Mouse (Mus musculus) granulocyte monocyte progenitor cell, adult 5-6 weeks (primary cell): Measurements from ENCODE around the gene Pitpnc1. TPM values are rescaled to one million over a fixed set of nuclear protein-coding genes. Genes with fewer than 3 reads are reported as not detected.
A peak's percentile ranks its signal among the peaks of the same experiment; 100 is the strongest.

Experiments used
- ATAC-seq: replicated peaks from 2 replicates; pipeline ENCODE4 v1.8.0; 2016; ENCODE audit warnings: mild to moderate bottlenecking, moderate TSS enrichment, inconsistent platforms; ENCODE audit not compliant: poor library complexity, severe bottlenecking
- total RNA-seq, 2 experiments: library from RNA; stranded (forward) in 1 of 2; stranded (reverse) in 1 of 2; fragments of 200-712, 200-1000 nt in 1 of 2; fragments of >200 nt in 1 of 2; fragmentation: Nextera tagmentation in 1 of 2; gene quantifications; 2 replicates each; pipeline ENCODE4 v1.2.3; 2014 to 2017

The Pitpnc1 gene
- total RNA-seq, 2 experiments from 2014 or later: 11.7 to 28.0 TPM

DNA sequence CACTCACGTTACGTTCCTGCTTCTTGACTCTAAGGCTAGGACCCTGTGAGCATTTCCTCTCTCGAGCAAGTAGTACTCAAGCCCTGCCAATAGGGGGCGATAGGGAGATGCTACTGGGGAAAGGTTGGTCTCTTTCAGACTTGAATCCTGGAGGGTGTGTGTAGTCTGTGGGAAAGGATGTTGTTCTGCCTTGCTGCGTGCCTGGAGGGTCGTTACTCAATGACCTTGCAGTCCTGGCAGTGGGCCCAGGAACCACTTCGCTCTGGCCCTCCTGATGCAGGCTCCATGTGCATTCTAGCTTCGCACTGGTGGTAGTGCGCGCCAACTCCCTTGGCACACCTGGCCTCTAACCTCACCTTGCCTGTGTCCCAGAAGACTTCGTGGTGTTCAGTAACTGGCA, 215.3 kb downstream of the Pitpnc1 start:
- ATAC-seq: peak; percentile 37; the same call in 1 of the 2 replicates

DNA sequence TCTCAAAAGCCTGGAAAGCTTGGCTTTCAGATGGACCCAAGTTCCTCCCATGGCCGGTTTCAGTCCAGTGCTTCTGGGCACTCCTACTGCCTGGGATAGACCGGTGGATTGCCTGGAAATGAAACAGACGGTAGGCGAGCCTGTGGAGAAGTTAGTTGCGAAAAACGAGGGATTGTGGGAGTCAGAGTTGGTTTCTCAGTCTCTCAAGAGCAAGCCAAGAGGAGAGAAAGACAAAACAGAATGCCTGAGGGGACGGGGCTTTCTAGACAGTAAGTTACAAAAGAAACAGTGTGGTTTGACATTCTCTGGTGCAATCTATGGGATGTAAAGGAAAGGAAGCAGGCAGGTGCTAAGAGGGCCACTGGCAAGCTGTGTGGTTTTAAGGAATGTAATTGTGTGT, 216.3 kb downstream of the Pitpnc1 start:
- no peak for ATAC-seq

DNA sequence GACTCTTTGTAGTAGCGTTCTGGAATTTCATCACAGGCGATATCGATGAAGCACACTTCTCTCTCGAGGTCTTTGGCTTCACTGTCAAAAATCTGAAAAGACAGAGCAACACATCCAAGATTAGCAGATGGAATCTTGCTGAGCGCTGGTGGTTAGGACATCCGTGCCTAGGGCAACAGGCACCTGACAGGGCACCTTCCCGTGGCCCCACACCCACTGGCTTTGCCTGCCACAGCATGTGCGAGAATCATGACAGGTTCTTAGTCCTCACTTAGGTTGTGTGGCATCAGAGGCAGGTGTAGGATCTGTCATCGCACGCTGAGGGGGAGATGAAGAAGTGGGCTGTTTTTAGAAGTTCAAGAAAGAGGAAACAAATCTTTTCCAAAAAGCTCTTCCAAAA, 218.5 kb downstream of the Pitpnc1 start:
- ATAC-seq: no peak

DNA sequence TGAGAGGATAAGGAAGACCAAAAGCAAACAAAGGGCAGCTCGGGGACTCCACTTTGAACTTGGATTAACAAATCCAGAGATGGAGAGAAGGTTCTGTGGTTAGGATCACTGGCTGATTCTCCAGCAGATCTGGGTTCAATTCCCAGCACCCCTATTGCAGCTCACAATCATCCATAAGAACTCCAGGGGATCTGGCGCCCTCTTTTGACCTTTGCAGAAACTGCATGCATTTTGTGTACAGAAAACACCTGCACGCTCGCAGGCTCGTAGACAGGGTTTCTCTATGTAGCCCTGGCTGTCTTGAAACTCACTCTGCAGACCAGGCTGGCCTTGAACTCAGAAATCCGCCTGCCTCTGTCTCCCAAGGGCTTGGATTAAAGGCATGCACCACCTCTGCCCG, 219.0 kb downstream of the Pitpnc1 start:
- no peak for ATAC-seq

DNA sequence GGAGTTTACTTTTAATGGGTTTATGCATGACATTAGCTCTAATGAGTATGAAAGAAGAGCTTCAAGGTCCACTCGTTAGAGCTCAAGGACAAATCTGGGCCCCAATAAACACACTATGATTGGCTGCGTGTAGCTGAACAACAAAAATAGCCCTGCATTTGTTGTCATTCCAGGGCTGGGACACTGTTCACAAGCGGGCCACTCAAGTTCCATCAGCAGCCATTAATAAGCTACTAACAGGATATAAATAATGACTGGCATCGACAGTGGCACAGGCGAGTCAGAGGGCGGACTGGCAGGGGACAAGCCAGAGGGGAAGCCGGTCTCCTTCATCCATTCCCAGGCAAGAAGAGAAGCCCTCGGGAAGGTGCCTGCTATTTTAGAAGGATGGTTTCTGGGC, 219.6 kb downstream of the Pitpnc1 start:
- no peak for ATAC-seq

DNA sequence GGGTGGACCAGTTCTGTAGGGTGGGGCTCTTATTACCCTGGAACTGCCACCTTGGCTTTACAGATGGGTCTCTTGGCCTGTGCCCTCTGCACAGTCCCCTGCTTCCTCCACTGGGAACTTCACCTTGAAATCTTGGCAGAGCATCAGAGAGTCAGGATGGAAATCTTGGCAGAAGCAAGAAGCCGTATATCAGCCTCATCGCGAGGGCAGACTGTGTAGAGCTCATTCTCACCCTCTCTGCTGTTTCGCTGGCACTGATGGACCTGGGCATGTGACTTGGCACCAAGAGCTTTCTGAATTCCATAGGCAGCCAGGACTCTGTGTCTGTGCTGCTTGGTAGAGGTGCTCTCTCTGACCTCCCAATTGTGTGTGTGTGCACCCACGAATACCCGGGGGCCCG, 221.7 kb downstream of the Pitpnc1 start:
- no peak for ATAC-seq

DNA sequence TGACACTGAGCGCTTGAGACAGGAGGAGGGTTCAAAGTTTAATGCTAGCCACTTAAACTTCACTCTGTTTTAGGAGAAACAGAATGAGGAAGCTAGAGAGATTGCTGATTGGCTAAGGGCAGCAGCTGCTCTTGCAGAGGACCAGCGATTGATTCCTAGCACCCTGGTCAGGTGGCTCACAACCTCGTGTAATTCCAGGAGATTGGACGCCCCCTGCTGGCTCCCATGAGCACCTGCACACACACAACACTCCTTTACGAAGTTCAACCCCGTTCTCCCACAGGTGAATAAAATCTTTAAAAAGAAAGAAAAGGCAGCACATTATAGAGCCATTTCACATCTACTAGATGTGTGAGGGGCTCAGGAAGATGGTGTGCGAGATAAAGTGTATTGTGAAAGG, 224.8 kb downstream of the Pitpnc1 start:
- ATAC-seq: no peak

DNA sequence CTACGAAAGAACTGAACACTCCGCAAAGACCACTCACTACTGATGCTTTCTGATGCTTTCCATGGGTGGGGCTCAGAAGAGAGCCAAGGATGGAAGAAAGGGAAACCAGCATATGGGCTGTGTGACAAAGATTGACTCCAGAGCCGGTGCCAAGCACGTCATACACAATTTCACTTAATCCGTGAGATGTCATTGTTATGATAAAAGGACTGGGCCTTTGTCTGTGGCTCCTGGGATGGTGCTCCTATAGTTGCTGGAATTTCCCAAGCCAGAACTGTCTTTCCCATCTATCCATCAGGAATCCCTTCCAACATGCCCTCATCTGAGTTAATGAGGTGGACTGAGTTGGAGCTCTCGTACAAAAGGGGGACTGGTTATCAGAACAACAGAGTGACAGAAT, 227.4 kb downstream of the Pitpnc1 start:
- no peak for ATAC-seq

DNA sequence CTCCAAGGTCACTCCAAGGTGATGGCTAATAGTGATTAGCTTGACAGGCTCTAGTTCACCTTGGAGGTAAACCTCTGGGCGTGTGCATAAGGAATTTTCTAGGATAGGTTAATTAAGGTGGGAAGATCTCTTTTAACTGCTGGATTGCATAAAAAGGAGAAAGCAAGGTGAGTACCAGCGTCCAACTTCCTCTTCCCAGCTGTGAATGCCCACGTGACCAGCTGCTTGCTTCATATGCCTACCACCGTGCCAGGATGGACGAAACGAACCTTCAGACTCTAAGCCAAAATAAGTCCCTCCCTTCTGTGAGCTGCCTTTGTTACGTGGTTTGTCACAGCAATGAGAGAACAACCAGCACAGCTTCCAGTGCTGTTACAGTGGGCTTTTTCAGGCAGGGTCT, 228.8 kb downstream of the Pitpnc1 start:
- ATAC-seq: peak; percentile 71

DNA sequence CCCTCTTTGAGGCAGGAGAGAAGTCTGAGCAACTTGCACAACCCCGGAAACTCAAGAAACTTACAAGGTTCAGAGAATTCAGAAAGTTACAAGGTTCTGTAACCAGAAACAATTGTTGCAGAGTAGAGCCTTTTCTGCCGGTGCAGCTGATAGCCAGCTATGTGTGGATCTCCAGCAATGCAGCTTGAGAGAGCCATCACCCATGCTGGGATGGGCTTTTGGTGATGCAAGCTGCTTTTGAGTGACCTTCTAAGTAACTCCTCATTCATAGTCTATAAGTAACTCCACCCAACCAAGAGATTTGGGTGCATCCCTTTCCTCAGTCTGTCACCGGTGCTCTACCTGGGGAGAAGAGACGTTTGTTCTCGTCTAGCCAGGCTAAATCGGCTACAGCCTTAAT, 232.0 kb downstream of the Pitpnc1 start:
- ATAC-seq: no peak

DNA sequence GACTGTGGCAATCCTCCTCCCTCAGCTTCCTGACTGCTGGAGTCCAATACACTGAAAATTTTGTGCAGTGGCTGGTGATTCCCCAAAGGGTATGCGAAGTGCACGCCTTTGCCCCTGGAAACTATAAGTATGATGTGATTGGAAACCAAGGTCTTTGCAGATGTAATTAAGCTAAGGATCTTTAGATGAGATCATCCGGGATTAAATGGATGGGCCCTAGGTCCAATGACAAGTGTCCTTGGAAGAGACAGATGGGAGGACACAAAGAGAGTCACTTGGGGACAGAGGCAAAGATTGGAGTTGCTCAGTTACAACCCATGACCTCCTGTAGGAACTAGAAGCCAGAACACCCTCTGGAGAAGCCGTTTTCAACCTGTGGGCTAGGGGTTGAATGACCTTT, 233.0 kb downstream of the Pitpnc1 start:
- no peak for ATAC-seq

DNA sequence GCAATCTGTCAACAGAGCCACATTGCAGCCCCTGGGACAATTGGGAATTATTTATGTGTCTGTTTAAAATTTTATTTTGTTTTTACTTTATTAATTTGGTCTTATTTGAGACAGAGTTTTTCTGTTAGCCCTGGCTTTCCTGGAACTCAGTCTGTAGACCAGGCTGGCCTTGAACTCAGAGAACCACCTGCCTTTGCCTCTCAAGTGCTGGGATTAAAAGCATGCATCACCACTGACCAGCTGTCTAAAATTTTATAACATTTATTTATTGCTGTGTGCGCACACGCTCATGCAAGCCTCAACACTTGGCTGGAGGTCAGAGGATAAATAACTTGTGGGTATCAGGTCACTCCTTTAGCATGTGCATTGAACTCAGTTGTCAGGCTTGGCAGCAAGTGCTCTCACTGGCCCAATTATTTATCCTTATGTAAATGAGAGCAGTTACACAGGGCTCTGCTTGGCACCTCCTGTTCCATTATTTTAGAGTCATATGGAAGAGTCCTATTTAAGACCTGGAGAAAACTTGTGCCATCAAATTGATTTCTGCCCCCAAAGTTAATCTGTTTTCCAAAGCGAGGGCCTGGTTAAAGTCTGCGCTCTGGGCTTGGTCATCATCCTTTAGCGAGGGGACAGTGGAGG, 237.1 kb downstream of the Pitpnc1 start:
- no peak for ATAC-seq

DNA sequence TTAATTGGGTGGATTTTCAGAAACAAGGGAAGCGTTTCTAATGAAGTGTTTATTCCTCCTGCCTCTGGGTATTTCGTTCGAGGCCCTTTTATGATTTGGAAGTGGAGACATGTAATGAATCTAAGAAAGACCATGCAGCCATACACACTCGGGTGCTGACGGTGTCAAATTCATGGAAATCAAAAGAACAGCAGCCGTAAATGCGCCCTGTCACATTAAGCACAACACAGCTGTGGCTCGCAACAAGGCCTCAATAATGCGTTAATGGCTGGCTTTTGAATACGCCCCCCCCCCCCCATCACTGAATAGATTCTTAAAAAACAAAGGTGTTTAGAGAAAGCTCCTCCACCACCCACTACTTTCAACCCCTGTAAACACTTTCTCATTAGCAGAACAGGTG, 240.4 kb downstream of the Pitpnc1 start:
- ATAC-seq: no peak

DNA sequence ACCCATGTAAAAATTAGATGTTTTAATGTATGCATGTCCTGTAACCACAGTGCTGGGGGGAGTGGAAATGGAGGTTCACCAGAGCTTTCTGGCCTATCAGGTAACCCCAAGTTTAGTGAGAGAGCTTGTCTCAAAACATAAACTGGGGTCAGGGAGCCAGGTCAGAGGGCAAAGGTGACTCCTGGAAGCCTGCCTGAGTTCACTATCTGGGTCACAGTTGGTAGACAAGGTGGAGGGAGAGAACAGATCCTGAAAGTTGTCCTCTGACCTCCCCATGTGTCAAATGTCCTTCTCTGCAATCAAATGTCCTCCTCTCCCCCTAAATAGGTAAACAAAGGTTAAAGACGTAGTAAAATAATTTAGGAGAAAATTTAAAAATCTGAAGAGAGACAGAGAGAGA, 244.1 kb downstream of the Pitpnc1 start:
- ATAC-seq: no peak

DNA sequence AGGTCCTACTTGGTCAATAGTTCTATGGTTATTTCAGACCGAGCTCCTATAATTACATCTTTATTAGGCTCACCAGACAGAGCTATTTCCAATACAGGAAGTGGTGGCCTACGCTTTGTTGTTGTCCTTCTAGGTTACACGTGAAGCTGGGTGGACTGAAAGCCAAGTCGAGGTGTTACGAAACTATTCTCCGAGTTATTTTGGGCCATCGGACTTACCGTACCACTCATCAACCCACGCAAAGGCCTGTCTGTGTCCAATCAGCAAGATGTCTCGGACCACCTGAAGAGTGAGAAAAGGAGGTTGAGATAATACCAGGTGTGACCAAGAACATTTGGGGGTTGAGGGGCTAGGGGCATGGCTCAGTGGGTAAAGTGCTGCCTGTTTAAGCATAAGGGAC, 244.5 kb downstream of the Pitpnc1 start:
- ATAC-seq: no peak

DNA sequence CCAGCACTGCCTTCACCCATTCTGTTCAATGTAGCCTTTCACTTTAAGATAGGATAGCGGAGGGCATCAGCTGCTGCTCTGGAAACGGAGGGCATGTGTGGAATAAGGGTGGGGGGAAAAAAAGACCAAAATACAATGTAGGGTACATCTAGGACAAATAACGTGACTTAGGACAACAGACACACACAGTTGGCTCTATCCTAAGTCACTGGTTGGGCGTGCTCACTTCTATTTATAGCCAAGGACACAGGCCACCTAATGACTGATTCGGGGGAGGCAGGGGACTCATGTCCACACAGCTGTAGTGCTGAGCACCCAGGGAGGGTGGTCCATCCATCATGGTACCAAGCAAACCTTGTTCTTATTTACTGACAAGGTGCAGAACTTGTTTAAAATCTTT, 245.2 kb downstream of the Pitpnc1 start:
- no peak for ATAC-seq

DNA sequence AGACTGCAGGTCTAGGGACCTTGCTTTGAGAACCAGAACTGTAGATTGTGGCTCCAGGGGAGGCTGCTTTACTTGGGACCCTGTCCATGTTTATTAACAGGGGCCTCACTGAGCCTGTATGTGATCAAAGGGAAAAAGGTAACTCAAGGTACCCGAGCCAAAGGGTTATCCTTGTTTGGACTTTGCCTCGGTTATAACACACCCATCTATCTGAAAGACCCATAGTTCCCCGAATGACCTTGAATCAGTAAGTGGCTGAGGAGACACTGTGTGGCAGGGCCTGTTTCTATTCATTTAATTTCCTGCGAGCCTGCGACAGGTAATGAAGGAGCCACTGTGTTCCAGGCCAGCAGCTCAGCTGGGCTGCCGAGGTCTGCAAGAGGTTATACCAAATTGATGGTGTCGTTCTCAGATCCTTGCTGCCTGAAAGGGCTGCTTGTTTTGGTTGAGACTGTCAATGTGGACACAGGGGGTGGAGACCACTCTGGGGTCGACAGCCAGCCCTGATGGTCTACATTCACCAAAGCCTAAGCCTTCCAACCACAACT, 246.8 kb downstream of the Pitpnc1 start:
- ATAC-seq: no peak

DNA sequence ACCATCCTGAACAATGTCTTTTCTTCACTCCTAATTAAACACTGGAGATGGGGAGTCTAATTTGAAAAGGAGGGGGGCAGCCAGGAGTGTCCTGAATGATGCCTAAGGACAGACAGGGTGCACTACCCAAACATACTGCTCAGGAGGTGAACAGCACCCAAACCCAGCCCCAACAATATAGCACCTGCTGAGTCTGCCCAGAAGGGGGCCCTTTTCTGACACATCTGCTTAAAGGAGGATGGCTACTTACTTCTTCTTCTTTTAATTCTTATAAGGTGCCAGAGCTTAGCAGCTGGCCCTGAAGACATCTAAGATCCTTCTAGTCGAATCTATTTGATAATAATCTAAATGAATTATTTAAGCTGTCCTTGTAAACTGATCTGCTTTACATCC, 247.3 kb downstream of the Pitpnc1 start:
- no peak for ATAC-seq

DNA sequence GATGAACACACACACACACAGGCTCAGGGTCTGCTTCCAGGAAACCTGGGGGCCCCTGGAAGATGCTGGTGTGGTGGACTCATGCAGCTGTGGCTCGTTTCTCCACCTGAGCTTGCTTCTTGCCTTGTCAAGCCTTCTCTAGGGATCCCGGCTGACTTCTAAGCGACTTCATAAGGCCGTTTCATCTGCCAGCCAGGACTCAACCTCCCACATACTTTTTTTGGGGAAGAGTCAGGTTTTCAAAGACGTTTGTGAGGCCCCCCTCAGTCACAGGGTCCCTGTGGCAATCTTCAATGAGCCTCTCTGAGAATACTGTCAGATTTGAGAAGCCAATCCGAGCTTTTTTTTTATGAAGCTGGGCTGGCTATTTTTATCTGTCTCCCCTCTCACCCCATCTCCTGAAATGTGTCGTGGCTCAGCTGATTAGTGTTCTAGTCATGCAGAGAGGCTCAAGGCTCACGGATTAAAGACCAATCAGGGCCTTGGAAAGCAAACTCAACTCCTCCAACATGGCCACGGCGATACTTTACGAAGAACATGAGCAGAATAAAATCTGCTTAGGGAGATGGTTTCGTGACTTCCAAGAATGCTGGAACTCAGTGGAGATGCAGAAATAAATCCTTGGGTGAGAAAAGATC, 247.8 kb downstream of the Pitpnc1 start:
- ATAC-seq: no peak

DNA sequence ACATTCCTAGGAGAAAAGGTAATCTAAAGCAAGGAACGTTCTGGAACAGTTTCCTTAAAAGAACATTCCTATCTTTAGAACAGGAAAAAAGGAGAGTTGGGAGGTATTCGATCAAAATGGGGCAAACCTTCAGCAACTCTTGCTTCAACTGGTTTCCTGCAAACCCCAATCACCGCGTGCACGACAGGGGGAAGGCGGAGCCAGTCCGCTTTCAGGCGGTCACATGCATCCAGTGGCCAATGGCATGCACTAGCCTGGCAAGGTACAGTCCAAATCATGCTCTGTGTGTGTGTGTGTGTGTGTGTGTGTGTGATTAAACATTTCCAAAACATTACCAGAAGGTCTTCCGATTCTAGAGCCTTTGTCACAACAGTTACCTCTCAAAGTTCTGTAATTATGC, 255.4 kb downstream of the Pitpnc1 start:
- no peak for ATAC-seq

DNA sequence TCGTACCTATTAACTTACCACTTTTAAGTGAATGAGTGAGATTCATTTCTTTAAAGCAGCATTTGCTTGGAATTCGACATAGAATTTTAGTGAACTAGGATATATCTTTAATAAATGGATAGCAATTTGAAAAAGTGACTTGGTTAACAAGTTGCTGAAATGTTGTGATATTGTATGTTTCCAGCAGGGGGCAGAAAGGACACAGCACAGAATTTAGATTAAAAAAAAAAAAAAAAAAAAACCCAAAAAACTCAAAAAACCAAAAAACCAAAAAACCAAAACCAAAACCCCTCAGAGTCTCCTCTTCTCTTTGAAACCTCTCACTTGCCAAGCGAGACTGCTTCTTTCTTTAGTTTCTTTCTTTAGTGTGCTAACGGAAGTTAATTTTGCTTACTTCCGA, 256.8 kb downstream of the Pitpnc1 start:
- ATAC-seq: no peak; the same call in 1 of the 2 replicates

DNA sequence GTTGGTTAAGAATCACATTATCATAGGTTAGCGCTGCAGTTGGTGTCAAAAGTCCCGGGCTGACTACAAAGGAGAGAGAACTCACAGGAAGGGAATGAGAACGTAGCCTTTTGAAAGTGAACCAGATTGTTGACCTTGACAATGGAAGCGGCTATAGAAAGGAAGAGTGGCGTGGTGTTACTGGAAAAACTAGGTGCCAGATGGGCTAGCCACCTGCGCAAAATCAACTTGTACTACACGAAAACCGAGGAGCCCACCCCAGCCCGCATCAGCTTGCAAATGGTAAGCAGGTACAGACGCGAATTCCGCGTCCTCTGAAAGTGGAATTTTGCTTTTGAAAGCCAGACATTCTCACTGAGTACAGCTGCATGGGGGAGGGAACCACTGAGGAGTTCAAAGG, 260.7 kb downstream of the Pitpnc1 start:
- no peak for ATAC-seq
